Mouse (Mus musculus) frontal cortex, adult (tissue): Measurements from ENCODE around the gene Gm49711.

Experiments used
- ATAC-seq: cut with Nextera tagmentation; 2 replicates; pipeline ENCODE4 v1.9.2; 2017; ENCODE audit warnings: mild to moderate bottlenecking, moderate library complexity, mixed read lengths; ENCODE audit not compliant: low TSS enrichment

Gm49711 gene

GRCm38 (mm10) chr16:92120899-92121531 lies 62.9 kb downstream of the Gm49711 start:
- ATAC-seq, result peak; percentile 86

GRCm38 (mm10) chr16:92127226-92127625 lies 69.1 kb downstream of the Gm49711 start:
- no peak for ATAC-seq

GRCm38 (mm10) chr16:92127666-92128065 lies 69.5 kb downstream of the Gm49711 start:
- ATAC-seq, result no peak

GRCm38 (mm10) chr16:92129843-92130242 lies 71.7 kb downstream of the Gm49711 start:
- no peak for ATAC-seq

GRCm38 (mm10) chr16:92132511-92132910 lies 74.4 kb downstream of the Gm49711 start:
- ATAC-seq, result no peak

GRCm38 (mm10) chr16:92134148-92134764 lies 76.1 kb downstream of the Gm49711 start:
- peak; percentile 71 for ATAC-seq

- ATAC-seq, result no peak
Observed at GRCm38 (mm10) chr16:92136275-92136674, 78.2 kb downstream of the Gm49711 start.

- peak; percentile 80 for ATAC-seq
Observed at GRCm38 (mm10) chr16:92139386-92140261, 81.5 kb downstream of the Gm49711 start.

GRCm38 (mm10) chr16:92140328-92140727 lies 82.2 kb downstream of the Gm49711 start:
- no peak for ATAC-seq

- no peak for ATAC-seq
Observed at GRCm38 (mm10) chr16:92141021-92141420, 82.9 kb downstream of the Gm49711 start.

- ATAC-seq, result no peak
Observed at GRCm38 (mm10) chr16:92142426-92143012, 84.4 kb downstream of the Gm49711 start.

- 0 out of 2 replicates have a peak, but pooled peaks have one; percentile 44 for ATAC-seq
Observed at GRCm38 (mm10) chr16:92147631-92148366, 89.7 kb downstream of the Gm49711 start.

- no peak for ATAC-seq
Observed at GRCm38 (mm10) chr16:92148367-92148728, 90.2 kb downstream of the Gm49711 start.

- no peak for ATAC-seq
Observed at GRCm38 (mm10) chr16:92150975-92151374, 92.9 kb downstream of the Gm49711 start.

- peak; percentile 38 for ATAC-seq
Observed at GRCm38 (mm10) chr16:92158021-92158455, 99.9 kb downstream of the Gm49711 start.

GRCm38 (mm10) chr16:92158461-92159091 lies 100.5 kb downstream of the Gm49711 start:
- peak; percentile 82 for ATAC-seq

- ATAC-seq, result peak; percentile 20; the same call in 1 of the 2 replicates
Observed at GRCm38 (mm10) chr16:92159114-92159513, 101.0 kb downstream of the Gm49711 start.

- no peak for ATAC-seq
Observed at GRCm38 (mm10) chr16:92162289-92162688, 104.2 kb downstream of the Gm49711 start.

- ATAC-seq, result no peak
Observed at GRCm38 (mm10) chr16:92163545-92163944, 105.4 kb downstream of the Gm49711 start.

GRCm38 (mm10) chr16:92176052-92176451 lies 117.9 kb downstream of the Gm49711 start:
- no peak for ATAC-seq

GRCm38 (mm10) chr16:92177718-92178117 lies 119.6 kb downstream of the Gm49711 start:
- no peak for ATAC-seq
